Mouse (Mus musculus) CD4-positive, CD25-positive, alpha-beta regulatory T cell, adult 4 months (primary cell): ENCODE data around the gene Olfr17. TPM values are rescaled to one million over a fixed set of nuclear protein-coding genes. Genes with fewer than 3 reads are reported as not detected.
"Not testable (repeated sequence)": the region's sequence is repeated elsewhere in the genome, so short reads cannot be mapped to it uniquely, and the experiment has no call there.

Experiments used
- ATAC-seq: one replicate; pipeline ENCODE4 v1.8.0; 2017
- polyA plus RNA-seq, 2 experiments: library from polyadenylated mRNA; unstranded; fragments of 100-300 nt; shearing (Covaris generic); gene quantifications; one replicate each; pipeline ENCODE4 v1.2.1; 2017

Olfr17 gene
- not detected for polyA plus RNA-seq

DNA sequence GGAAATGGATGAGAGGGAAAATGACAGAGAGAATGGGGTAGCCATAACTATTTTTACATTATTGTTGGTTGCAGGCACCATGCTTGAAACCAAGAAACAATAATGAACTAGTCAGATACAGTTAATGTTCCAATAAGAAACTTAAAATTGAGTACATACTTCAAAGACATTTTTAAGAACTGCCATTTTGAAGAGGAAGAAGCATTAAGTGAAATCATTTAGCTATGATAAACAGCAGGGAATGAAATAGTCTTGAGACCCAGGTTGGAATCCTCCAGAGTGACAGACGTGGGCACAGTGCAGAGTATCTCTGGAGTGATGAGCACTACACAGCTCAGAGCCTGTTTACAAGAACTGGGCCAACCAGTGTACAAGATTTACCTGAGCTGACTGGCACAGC lies at the start of gene Olfr17:
Olfr17 (plus strand) TSS at position 301 of the 400 bp plus-strand sequence.
- ATAC-seq: no peak

DNA sequence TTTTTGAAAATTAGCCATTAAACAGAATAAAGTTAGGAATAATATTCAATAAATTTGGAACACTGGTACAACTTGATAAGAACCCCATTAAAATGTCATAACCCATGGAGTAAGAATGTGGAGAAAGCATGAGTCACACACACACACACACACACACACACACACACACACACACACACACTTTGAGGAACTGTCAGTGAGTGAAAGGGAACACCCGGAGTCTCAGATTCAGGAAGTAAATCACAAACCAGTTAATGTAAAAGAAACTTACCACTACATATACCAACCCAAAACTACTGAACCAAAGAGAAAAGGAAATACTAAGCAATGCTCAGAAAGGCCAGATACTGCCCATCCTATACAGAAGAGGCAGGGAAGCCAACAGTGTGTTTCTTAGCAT lies 48.6 kb upstream of the Olfr17 start:
- no peak for ATAC-seq

DNA sequence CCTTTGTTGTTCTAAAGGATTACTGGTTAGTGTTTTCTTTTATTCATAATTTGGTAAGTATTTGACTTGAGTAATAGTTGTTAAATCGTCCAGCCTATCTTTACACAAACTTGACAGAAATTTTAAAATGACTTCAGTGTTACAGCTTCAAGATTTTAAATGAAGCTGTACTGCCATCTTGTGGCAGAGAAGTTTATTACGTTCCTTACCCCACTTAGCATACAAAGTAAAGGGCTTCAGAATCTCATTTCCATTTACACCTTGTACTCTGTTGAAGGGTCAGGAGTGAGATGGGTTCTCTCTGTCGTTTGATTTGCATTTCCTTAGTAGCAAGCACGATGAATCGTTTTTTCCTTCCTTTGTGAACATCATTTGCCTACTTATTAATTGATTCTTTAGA lies 47.2 kb upstream of the Olfr17 start:
- peak; percentile 62 for ATAC-seq

DNA sequence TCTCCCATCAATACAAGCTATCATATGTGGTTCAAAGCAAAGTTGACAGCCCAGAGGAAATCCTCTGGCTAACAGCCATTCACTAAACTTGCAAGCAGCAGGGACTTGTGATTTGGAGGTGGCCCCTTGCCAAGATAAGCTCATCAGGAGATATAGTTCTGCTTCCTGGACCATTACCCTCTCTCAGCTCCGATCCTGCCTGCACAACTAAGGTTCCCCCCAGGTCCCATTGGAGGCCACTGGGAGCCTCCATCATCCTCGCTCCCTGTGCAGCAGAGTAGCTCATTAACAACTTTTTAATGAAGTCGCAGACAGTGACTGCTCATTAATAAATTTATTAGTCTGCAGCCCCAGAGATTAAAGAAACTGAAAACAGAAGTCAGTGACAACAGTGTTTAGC lies 45.4 kb upstream of the Olfr17 start:
- no peak for ATAC-seq

DNA sequence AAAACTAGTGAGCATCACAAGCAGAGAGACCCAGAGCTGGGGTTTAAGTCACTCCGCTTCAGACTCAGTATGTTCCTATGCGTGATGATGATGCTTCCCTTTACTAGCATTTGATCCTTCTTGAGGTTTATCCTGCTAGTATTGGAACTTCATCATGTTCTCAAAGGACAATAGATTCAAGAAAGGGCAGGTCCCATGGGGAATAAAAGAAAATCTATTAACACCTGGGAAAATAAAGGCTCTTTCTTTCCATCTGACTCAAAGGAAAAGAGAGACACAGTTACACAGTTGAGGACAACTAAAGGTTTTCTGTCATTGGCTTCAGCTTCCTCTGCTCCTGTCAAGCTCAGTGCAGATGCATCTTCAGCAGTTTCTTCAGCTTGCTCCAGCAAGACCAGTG lies 22.3 kb upstream of the Olfr17 start, which contains the start of gene Olfr714:
Olfr714 (plus strand) TSS at position 301 of the 400 bp plus-strand sequence.
- ATAC-seq: no peak

DNA sequence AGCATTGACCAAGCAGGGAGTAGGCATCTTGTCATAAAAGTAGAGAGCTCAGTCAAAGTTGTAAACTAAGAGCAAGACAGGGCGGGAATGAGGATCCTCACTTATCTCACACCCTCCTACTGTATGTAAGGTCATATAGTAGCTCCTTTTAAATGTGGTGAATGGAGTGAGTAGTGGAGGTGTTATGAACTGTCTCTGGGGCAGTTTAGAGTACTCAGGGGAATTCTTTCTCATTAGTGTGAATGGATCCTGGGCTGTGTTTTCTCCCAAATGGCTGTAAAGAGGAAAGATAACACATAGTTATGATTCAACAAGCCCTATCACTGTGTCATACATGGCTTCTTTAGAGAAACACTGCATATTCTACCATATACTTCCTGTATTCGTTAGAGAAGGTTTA lies 17.2 kb downstream of the Olfr17 start, which contains the start of gene Olfr715b:
Olfr715b (minus strand) TSS at position 101 of the 400 bp plus-strand sequence.
- not testable (repeated sequence) for ATAC-seq

DNA sequence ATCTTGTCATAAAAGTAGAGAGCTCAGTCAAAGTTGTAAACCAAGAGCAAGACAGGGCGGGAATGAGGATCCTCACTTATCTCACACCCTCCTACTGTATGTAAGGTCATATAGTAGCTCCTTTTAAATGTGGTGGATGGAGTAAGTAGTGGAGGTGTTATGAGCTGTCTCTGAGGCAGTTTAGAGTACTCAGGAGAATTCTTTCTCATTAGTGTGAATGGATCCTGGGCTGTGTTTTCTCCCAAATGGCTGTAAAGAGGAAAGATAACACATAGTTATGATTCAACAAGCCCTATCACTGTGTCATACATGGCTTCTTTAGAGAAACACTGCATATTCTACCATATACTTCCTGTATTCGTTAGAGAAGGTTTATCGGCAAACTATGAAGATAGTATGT lies 38.0 kb downstream of the Olfr17 start, which contains the start of gene Olfr715:
Olfr715 (minus strand) TSS at position 101 of the 400 bp plus-strand sequence.
- not testable (repeated sequence) for ATAC-seq

DNA sequence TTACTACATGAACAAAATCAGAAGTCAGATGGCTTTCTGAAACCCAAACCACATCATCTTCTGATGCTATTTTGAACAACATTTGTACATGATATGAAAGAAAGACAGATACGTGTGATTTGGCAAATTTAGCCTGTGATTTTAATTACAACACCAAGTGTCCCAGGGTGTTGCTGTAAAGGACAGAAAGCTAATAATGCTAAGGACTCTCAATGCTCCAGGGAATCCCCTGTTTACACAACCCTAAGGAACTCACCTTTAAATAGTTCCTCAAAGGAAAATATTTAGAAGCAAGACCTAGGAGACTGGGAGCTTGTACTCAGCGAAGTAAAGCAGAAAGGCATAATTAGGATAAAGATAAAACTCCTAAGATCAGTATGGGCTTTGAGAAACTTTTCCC lies 45.0 kb downstream of the Olfr17 start, which contains the start of gene Olfr716:
Olfr716 (plus strand) TSS at position 301 of the 400 bp plus-strand sequence.
- not testable (repeated sequence) for ATAC-seq

Other genes starting within 250 kb of the Olfr17 start
- gene Olfr703, start 249.9 kb upstream of the Olfr17 start, polyA plus RNA-seq: not detected
- gene Olfr704, start 230.0 kb upstream of the Olfr17 start, polyA plus RNA-seq: not detected
- gene Olfr705, start 216.3 kb upstream of the Olfr17 start, polyA plus RNA-seq: not detected
- gene Olfr706, start 205.1 kb upstream of the Olfr17 start, polyA plus RNA-seq: not detected
- gene Olfr707, start 192.0 kb upstream of the Olfr17 start, polyA plus RNA-seq: not detected
- gene Olfr1532-ps1, start 185.2 kb upstream of the Olfr17 start, polyA plus RNA-seq: not detected
- not detected for gene Olfr709-ps1, start 161.0 kb upstream of the Olfr17 start, polyA plus RNA-seq
- not detected for gene Olfr710, start 144.9 kb upstream of the Olfr17 start, polyA plus RNA-seq
- not detected for gene Olfr6, start 129.3 kb upstream of the Olfr17 start, polyA plus RNA-seq
- under 1 TPM in 1 of 2 experiments, not detected in 1; 0.09 TPM for gene Olfr711, start 117.8 kb upstream of the Olfr17 start, polyA plus RNA-seq
- under 1 TPM in 1 of 2 experiments, not detected in 1; 0.07 TPM for gene Olfr2, start 87.1 kb upstream of the Olfr17 start, polyA plus RNA-seq
- not detected for gene Olfr713, start 62.0 kb upstream of the Olfr17 start, polyA plus RNA-seq
- gene Olfr714, start 22.2 kb upstream of the Olfr17 start, polyA plus RNA-seq: not detected
- under 1 TPM in 1 of 2 experiments, not detected in 1; 0.16 TPM for gene Olfr715b, start 17.1 kb downstream of the Olfr17 start, polyA plus RNA-seq
- gene Olfr715, start 37.9 kb downstream of the Olfr17 start, polyA plus RNA-seq: not detected
- not detected for gene Olfr716, start 45.1 kb downstream of the Olfr17 start, polyA plus RNA-seq
- not detected for gene Nlrp14, start 73.8 kb downstream of the Olfr17 start, polyA plus RNA-seq
- gene Rbmxl2, start 116.2 kb downstream of the Olfr17 start, polyA plus RNA-seq: not detected